Mouse (Mus musculus): ENCODE results near the gene Cpxm1. TPM values are rescaled to one million over a fixed set of nuclear protein-coding genes. Genes with fewer than 3 reads are reported as not detected.
A peak's percentile ranks its signal among the peaks of the same experiment; 100 is the strongest.

Cpxm1 gene
- total and polyA plus RNA-seq, 3 experiments = 6.5 to 10.7 TPM; not detected in 1

DNA sequence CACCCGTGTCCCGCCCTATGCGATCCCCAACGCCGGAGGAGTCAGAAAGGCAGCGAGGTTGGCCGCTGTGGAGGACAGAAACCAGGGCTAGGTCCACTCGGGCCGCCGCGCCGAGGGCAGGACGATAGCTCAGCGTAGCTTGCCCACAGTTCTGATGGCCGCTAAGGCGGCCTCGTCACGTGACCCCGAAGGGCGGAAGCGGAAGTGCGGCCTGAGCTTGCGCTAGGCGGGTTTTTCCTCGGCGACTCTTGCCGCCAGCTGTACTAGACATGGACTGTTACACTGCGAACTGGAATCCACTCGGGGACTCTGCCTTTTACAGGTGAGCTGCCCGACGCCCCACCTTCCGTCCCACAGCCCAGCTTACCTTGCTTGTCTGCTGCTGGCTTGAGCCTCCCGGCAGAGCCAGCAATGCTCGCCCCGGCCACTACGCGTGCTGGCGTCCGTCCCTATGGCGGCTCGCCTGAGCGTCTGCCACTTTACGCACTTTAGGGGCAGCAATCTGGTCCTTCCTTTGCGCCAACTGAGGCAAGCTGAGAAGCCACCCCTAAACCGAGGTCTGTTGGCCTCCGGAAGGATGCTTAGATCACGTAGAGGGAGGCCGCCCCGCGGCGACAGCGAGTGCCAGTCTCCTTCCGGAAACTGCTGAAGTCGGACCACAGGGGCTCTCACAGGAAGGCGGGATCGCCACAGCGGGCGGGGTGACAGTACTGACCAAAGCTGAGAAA, 26.9 kb upstream of the Cpxm1 start, which contains the start of the genes Vps16 and Pced1a:
Vps16 (plus strand) TSS at position 214 of the 728 bp plus-strand sequence.
Pced1a (minus strand) TSS at position 576 of the 728 bp plus-strand sequence.
- Histone ChIP-seq H3K79me2 (ENCODE audit: control insufficient read depth, insufficient read depth, low read length, poor library complexity) (peaks cover 42% of the 10 kb centered on the region), H3K27me3 (ENCODE audit: control insufficient read depth in 1 of 2, insufficient read depth in 2 of 2, low read length in 2 of 2) (no peaks in the 10 kb centered on the region), H3K36me3 (ENCODE audit: control insufficient read depth in 1 of 2, insufficient read depth in 2 of 2, low read length in 2 of 2) (peaks cover 0 to 30% of the 10 kb centered on the region in 2 experiments; a peak in 2 of 4 replicates), H3K9ac (ENCODE audit: control insufficient read depth, low read depth, low read length, poor library complexity, severe bottlenecking) (peak within 1 kb of the TSS; percentile 92), H3K4me1 (ENCODE audit: control insufficient read depth in 1 of 2, insufficient read depth in 2 of 2, low read length in 2 of 2) (peaks cover 12 to 28% of the 10 kb centered on the region in 2 experiments), H3K27ac (ENCODE audit: control insufficient read depth, low read depth, low read length) (peak within 1 kb of the TSS; percentile 76), H3K9me3 (replicated peaks; ENCODE audit: insufficient read depth, low read length) (no peaks in the 10 kb centered on the region), H3K4me3 (ENCODE audit: control insufficient read depth in 1 of 2, insufficient read depth in 1 of 2, low read depth in 2 of 2, low read length in 2 of 2) (peak within 1 kb of the TSS; percentile 76 to 81)
- peak; percentile 98 for TF ChIP-seq USF1 (IDR thresholded peaks at IDR 0.05; ENCODE audit: low read depth, low read length)
- TF ChIP-seq E2F4 (IDR thresholded peaks at IDR 0.05; ENCODE audit: borderline replicate concordance, low read depth, low read length) = peak; percentile 87; the same call in 1 of the 2 replicates
- TF ChIP-seq JUND (IDR thresholded peaks at IDR 0.05; ENCODE audit: low read depth, low read length) = no peak
- peak; percentile 43 for TF ChIP-seq MXI1 (IDR thresholded peaks at IDR 0.05; ENCODE audit: low read depth, low read length)
- TF ChIP-seq POLR2AphosphoS5 (IDR thresholded peaks at IDR 0.05; ENCODE audit: borderline replicate concordance, low read depth, low read length) = no peak
- peak; percentile 99 for TF ChIP-seq ELF1 (IDR thresholded peaks at IDR 0.05; ENCODE audit: low read depth, low read length)
- TF ChIP-seq RAD21 (IDR thresholded peaks at IDR 0.05; ENCODE audit: low read depth, low read length) = no peak; the same call in 1 of the 2 replicates
- TF ChIP-seq CTCF (IDR thresholded peaks at IDR 0.05 in 2 of 3, conservative IDR thresholded peaks at IDR 0.05 in 1 of 3; ENCODE audit: control insufficient read depth in 1 of 3, insufficient read depth in 1 of 3, low read depth in 2 of 3, low read length in 3 of 3, poor library complexity in 1 of 3, severe bottlenecking in 1 of 3) = peak in 2 of 3 experiments; percentile 6 to 19; a peak in 3 of 6 replicates
- no peak for TF ChIP-seq CHD2 (IDR thresholded peaks at IDR 0.05; ENCODE audit: low read length)
- TF ChIP-seq MAX (IDR thresholded peaks at IDR 0.05; ENCODE audit: low read length) = peak; percentile 90
- TF ChIP-seq MAZ (IDR thresholded peaks at IDR 0.05; ENCODE audit: low read depth, low read length) = 0 out of 2 replicates have a peak, but pooled peaks have one; percentile 23
- peak; percentile 64 for TF ChIP-seq TBP (IDR thresholded peaks at IDR 0.05; ENCODE audit: low read depth, low read length)
- TF ChIP-seq TAL1 (IDR thresholded peaks at IDR 0.05; ENCODE audit: low read length) = no peak
- peak; percentile 75 for TF ChIP-seq NRF1 (IDR thresholded peaks at IDR 0.05; ENCODE audit: insufficient read depth, low read depth, low read length, poor library complexity, severe bottlenecking)
- 0 out of 4 replicates have a peak, but pooled peaks of 1 of the 2 experiments have one; percentile 8 for TF ChIP-seq EP300 (IDR thresholded peaks at IDR 0.05; ENCODE audit: low read depth in 1 of 2, low read length in 2 of 2)
- peak; percentile 92 for TF ChIP-seq BHLHE40 (IDR thresholded peaks at IDR 0.05; ENCODE audit: borderline replicate concordance, low read depth, low read length)
- peak; percentile 66 to 83; a peak in 3 of 4 replicates for TF ChIP-seq POLR2A (IDR thresholded peaks at IDR 0.05; ENCODE audit: control insufficient read depth in 1 of 2, insufficient read depth in 1 of 2, low read depth in 1 of 2, low read length in 2 of 2, poor library complexity in 1 of 2)
- TF ChIP-seq NELFE (IDR thresholded peaks at IDR 0.05; ENCODE audit: low read depth, low read length) = peak; percentile 62
- TF ChIP-seq SIN3A (IDR thresholded peaks at IDR 0.05; ENCODE audit: low read length) = peak; percentile 94
- TF ChIP-seq MYB (IDR thresholded peaks at IDR 0.05; ENCODE audit: low read depth, low read length) = 0 out of 2 replicates have a peak, but pooled peaks have one; percentile 19
- TF ChIP-seq POLR2AphosphoS2 (IDR thresholded peaks at IDR 0.05; ENCODE audit: low read length) = peak; percentile 53; the same call in 1 of the 2 replicates
- peak; percentile 93 for TF ChIP-seq HCFC1 (IDR thresholded peaks at IDR 0.05; ENCODE audit: low read depth, low read length)
- peak; percentile 87 to 94 for TF ChIP-seq USF2 (IDR thresholded peaks at IDR 0.05; ENCODE audit: borderline replicate concordance in 1 of 2, insufficient read depth in 1 of 2, low read depth in 1 of 2, low read length in 2 of 2)
- TF ChIP-seq MYC (IDR thresholded peaks at IDR 0.05; ENCODE audit: low read depth, low read length) = peak; percentile 71
- peak; percentile 96 for DNase-seq (ENCODE audit: low read depth, low spot score)

All from MEL (cell line).